Mouse (Mus musculus) C2C12 (cell line): ENCODE data around the gene Camta2.

Experiments used
- CEBPB ChIP-seq: IDR thresholded peaks from one replicate; pipeline ENCODE4 v1.6.1; 2011; ENCODE audit warnings: low read depth, mild to moderate bottlenecking, control low read depth, moderate library complexity
- CTCF ChIP-seq: IDR thresholded peaks from one replicate; pipeline ENCODE4 v1.5.1; 2011; ENCODE audit not compliant: control insufficient read depth, insufficient read depth, insufficient read length
- FOSL1 ChIP-seq: IDR thresholded peaks from one replicate; pipeline ENCODE4 v1.8.0; 2011; ENCODE audit warnings: mild to moderate bottlenecking, low read length; ENCODE audit not compliant: poor library complexity, insufficient read depth, severe bottlenecking
- MAX ChIP-seq: IDR thresholded peaks from one replicate; pipeline ENCODE4 v1.6.1; 2011; ENCODE audit warnings: mild to moderate bottlenecking, control low read depth
- MYOD1 ChIP-seq: IDR thresholded peaks from one replicate; pipeline ENCODE4 v1.6.1; 2011; ENCODE audit warnings: low read depth; ENCODE audit not compliant: control insufficient read depth, insufficient read length
- MYOG ChIP-seq: IDR thresholded peaks from one replicate; pipeline ENCODE4 v1.6.1; 2011; ENCODE audit not compliant: control insufficient read depth, insufficient read length; ENCODE audit errors: extremely low read depth
- USF1 ChIP-seq: IDR thresholded peaks from one replicate; pipeline ENCODE4 v1.6.1; 2011; ENCODE audit warnings: low read depth, mild to moderate bottlenecking, control low read depth, moderate library complexity

DNA sequence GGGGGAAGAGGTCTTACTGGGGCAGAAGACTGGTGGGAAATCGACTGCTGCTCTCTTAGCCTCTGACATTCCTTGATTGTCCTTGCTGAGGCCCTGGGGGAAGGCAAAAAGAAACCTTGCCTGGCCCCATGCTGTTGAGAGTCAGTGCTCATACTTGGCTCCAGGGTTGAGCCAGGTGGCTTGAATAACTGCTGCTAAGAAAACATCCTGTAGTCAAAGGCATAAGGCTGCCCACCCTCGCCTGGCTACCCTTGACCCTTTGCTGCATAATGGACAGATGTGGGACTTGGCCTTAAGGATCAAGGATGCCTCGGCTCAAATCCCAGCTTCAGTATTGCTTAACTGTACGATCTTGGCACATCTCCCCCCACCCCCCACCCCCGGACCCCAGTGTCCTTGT, 30.6 kb upstream of the Camta2 start:
- TF ChIP-seq MAX: no peak
- no peak for TF ChIP-seq CTCF
- TF ChIP-seq USF1: no peak
- no peak for TF ChIP-seq CEBPB
- TF ChIP-seq FOSL1: no peak
- no peak for TF ChIP-seq MYOD1
- no peak for TF ChIP-seq MYOG
